Mouse (Mus musculus): ENCODE data around the gene Mospd2.

DNA sequence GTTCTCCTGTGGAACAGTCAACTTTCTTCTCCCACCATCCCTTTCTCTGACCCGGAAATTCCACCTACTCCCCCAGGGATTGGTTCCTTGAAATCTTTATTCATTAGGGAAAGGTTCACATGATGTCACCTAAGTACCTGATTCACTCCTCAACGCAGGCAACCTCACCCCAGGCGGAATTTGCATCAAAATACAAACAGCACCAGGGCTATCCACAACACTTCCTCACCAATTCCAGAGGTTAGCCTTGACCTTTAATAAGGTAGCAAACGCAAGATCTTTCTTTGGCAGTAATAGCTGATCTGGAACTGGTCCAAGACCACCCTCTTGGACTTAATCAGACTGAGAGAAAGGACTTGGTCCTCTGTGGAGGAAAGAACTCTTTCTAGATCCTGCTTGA, 23.0 kb upstream of the Mospd2 start:
- TF ChIP-seq CTCF (IDR thresholded peaks at IDR 0.05; ENCODE audit: extremely low read depth, insufficient read length, insufficient replicate concordance, low read depth, low read length) (no peak), POLR2A (IDR thresholded peaks at IDR 0.05; ENCODE audit: low read depth, low read length) (no peak)
